Mouse (Mus musculus): ENCODE data around the gene Peg3. TPM values are rescaled to one million over a fixed set of nuclear protein-coding genes. Genes with fewer than 3 reads are reported as not detected.

The Peg3 gene
- total and polyA plus RNA-seq, 3 experiments, result not detected

DNA sequence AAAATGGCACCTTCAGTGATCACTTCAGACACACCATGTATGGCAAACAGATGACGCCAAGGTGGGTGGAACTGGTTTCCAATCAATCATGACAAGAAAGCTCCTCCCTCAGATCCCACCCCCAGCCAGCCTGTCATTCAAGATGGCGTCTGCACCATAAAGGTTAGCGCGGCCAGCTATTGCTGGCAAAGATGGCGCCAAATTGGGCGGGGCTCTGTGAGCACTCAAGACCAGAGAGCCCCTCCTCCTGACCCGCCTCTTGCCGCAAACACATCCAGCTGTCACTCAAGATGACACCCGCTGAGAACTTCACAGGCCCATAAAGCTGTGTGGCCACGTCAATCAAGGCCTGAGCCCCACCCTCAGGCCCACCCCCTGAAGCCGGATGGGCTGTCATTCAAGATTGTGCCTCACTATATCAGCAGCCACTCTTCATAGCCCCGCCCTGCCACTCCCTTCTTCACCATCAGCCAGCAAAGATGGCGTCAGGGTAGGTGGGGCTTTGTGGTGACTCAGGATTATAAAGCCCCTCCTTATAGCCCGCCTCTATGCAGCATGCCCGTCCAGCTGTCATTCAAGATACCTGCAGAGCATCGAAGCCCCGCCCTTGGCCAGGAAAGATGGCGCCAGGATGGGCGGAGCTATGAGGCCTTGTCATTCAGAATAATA lies 1.8 kb downstream of the Peg3 start:
- in situ Hi-C loops (cut with MboI; ENCODE audit: low pct_ligation_motif_present, low pct_unique_long_range_greater_than_20kb, low sequenced_read_pairs), result no loop called here
- H3K4me3 ChIP-seq (replicated peaks in 1 of 3; ENCODE audit: low read depth in 2 of 3, low read length in 2 of 3, poor library complexity in 1 of 3), result no peak overlapping the region

DNA sequence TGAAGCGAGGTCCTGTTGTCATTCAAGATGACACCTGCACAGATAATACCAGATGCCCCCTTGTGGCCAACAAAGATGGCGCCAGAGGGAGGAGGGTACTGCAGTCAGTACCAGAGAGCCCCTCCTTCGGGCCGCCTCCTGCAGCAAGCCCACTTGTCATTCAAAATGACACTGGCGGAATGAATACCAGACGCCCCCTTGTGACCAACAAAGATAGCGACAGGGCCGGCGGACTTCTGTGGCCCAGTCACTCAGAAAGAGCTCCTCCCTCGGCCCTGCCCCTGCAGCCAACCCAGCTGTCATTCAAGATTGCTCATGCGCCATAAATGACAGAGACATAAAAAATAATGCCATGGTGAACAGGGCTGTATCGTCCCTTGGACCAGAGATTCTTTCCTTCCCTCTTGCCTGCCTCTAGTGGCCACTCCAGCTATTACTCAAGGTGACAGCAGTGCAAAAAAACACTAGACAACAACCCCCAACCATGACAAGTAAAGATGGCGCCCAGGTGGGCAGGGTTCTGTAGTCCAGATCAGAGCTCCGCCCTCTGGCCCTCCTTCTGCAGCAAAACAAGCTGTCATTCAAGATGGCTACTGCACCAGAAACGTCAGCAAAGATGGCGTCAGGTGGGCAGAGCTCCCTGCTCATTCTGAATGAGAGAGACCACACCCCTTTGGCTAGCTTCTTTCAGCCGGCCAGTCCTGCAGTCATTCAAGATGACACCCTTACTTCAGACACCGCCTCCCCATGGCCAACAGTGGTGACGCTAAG lies 2.7 kb downstream of the Peg3 start:
- TF ChIP-seq MEF2A (IDR thresholded peaks at IDR 0.05; ENCODE audit: borderline replicate concordance, low read depth, low read length), result no peak
- TF ChIP-seq CTCF (conservative IDR thresholded peaks at IDR 0.05 in 1 of 2, IDR thresholded peaks at IDR 0.05 in 1 of 2; ENCODE audit: low read depth in 2 of 2, low read length in 2 of 2), result 0 out of 4 replicates have a peak, but pooled peaks of 1 of the 2 experiments have one; percentile 7
- Histone ChIP-seq H3K27me3 (replicated peaks) (no peaks in the 10 kb centered on the region), H3K36me3 (replicated peaks in 1 of 2; ENCODE audit: control insufficient read depth in 1 of 2, insufficient read depth in 1 of 2, low read length in 1 of 2) (no peaks in the 10 kb centered on the region), H3K9ac (ENCODE audit: insufficient read depth, low read depth) (no peak overlapping the region), H3K27ac (ENCODE audit: insufficient read depth, low read depth) (no peak overlapping the region), H3K4me3 (replicated peaks in 1 of 3; ENCODE audit: low read depth in 2 of 3, low read length in 2 of 3, poor library complexity in 1 of 3) (no peak overlapping the region), H3K79me2 (replicated peaks; ENCODE audit: control insufficient read depth, extremely low read depth, insufficient read depth, poor library complexity, severe bottlenecking) (no peaks in the 10 kb centered on the region), H3K4me2 (ENCODE audit: insufficient read depth, low read depth, poor library complexity, severe bottlenecking) (no peak overlapping the region), H3K9me3 (replicated peaks; ENCODE audit: low read length) (peaks cover 84% of the 10 kb centered on the region), H3K4me1 (ENCODE audit: control insufficient read depth in 1 of 2, insufficient read depth in 2 of 2) (no peaks in the 10 kb centered on the region)
- dilution Hi-C loops (cut with MboI; ENCODE audit: extremely low pct_ligation_motif_present, extremely low pct_unique_long_range_greater_than_20kb, low sequenced_read_pairs) (no loop called here), in situ Hi-C loops (cut with MboI; ENCODE audit: low pct_ligation_motif_present, low pct_unique_long_range_greater_than_20kb, low sequenced_read_pairs) (no loop called here)
- DNase-seq (ENCODE audit: extremely low read depth), result no peak

More for the DNA sequence above, 1.8 kb downstream of the Peg3 start:
- Histone ChIP-seq H3K4me1 (ENCODE audit: control insufficient read depth in 1 of 2, insufficient read depth in 2 of 2) (no peaks in the 10 kb centered on the region), H3K79me2 (replicated peaks; ENCODE audit: control insufficient read depth, extremely low read depth, insufficient read depth, poor library complexity, severe bottlenecking) (no peaks in the 10 kb centered on the region), H3K36me3 (replicated peaks in 1 of 2; ENCODE audit: control insufficient read depth in 1 of 2, insufficient read depth in 1 of 2, low read length in 1 of 2) (no peaks in the 10 kb centered on the region), H3K9ac (ENCODE audit: insufficient read depth, low read depth) (no peak overlapping the region), H3K9me3 (replicated peaks; ENCODE audit: low read length) (peaks cover 79% of the 10 kb centered on the region), H3K27me3 (replicated peaks) (no peaks in the 10 kb centered on the region), H3K4me2 (ENCODE audit: insufficient read depth, low read depth, poor library complexity, severe bottlenecking) (no peak overlapping the region), H3K27ac (ENCODE audit: insufficient read depth, low read depth) (no peak overlapping the region)
- no peak for DNase-seq (ENCODE audit: extremely low read depth)
- dilution Hi-C loops (cut with MboI; ENCODE audit: extremely low pct_ligation_motif_present, extremely low pct_unique_long_range_greater_than_20kb, low sequenced_read_pairs), result no loop called here
- TF ChIP-seq MAZ (IDR thresholded peaks at IDR 0.05; ENCODE audit: low read depth, low read length), result no peak
- TF ChIP-seq MAX (IDR thresholded peaks at IDR 0.05; ENCODE audit: low read length), result no peak
- no peak for TF ChIP-seq JUND (conservative IDR thresholded peaks at IDR 0.05; ENCODE audit: low read depth, low read length)
- TF ChIP-seq UBTF (IDR thresholded peaks at IDR 0.05; ENCODE audit: low read depth, low read length), result no peak
- no peak for TF ChIP-seq GABPA (IDR thresholded peaks at IDR 0.05; ENCODE audit: insufficient replicate concordance, low read depth, low read length)
- no peak for TF ChIP-seq RAD21 (IDR thresholded peaks at IDR 0.05; ENCODE audit: low read depth, low read length)
- no peak for TF ChIP-seq CHD2 (IDR thresholded peaks at IDR 0.05; ENCODE audit: low read length)
- TF ChIP-seq ELF1 (IDR thresholded peaks at IDR 0.05; ENCODE audit: low read depth, low read length), result no peak
- no peak for TF ChIP-seq HCFC1 (IDR thresholded peaks at IDR 0.05; ENCODE audit: low read depth, low read length)
- no peak for TF ChIP-seq TBP (conservative IDR thresholded peaks at IDR 0.05; ENCODE audit: low read depth, low read length)
- no peak for TF ChIP-seq CTCF (conservative IDR thresholded peaks at IDR 0.05 in 1 of 2, IDR thresholded peaks at IDR 0.05 in 1 of 2; ENCODE audit: low read depth in 2 of 2, low read length in 2 of 2)

Data from CH12.LX (cell line).